Mouse (Mus musculus) layer of hippocampus, adult 11-12 months (tissue): ENCODE results near the gene Lrpap1.
A peak's percentile ranks its signal among the peaks of the same experiment; 100 is the strongest.

Source experiments
- DNase-seq: peaks from one replicate; pipeline ENCODE4 v3.0.0; 2022; ENCODE audit warnings: low spot score

Lrpap1 gene

DNA sequence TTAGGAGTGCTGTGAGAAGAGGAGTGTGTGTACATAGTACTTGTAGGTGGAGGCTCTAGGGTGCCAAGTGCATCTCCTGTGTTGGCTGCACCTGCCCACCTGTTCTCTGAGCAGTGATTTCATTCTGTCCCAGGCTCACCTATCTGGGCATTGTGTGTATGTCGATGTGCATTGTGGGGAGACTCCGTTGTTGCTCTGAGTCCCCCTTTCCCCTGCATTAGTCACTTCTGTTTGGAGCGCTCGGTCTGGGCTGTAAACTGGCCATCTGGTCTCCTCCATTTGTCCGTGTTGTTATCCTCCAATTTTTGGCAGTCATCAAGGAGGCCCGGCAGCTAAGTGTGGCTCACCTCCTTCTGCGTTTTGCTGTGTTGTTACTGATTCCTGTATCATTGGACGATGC lies 14.5 kb upstream of the Lrpap1 start:
- no peak for DNase-seq

DNA sequence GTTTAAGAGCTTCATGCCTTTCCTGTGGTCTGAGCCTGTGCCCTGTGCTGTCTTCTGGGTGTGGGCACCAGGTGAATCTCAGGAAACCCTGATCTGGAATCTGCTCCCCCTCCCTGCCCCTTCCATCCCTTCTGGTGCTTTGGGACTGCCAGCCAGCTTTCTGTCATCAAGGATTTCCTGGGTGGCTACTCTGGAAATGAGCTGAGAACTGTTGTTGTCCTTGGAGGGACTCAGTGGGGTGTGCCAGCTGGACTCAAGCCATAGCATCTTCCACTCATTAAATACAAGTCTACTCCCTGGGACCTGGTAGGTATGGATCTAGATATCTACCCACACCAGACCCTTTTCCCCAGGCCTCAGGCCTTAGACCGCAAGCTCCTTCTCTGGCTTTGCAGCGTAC lies 12.9 kb upstream of the Lrpap1 start:
- no peak for DNase-seq

DNA sequence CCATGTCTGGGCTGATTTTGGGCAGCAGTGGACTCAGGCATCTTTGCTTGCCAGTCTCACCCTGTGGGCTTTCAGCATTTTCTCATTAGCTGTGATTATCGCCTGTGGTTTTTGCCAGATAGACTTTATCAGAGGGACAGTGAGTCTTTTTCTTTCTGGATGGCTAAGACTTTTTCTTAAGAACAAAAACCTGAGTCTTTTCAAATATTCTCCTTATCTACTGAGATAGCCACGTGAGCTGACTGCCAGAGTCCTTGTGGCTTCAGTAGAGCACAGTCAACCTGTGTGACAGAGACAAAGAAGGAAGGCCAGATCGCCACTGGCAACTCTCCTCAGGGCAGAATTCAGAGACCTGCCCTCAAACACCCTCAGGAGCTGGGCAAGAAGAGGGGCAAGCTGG lies 12.1 kb upstream of the Lrpap1 start:
- DNase-seq = no peak

GRCm38 (mm10) chr5:35116002-35116401 lies 10.4 kb upstream of the Lrpap1 start:
- no peak for DNase-seq

GRCm38 (mm10) chr5:35112444-35112843 lies 6.9 kb upstream of the Lrpap1 start:
- DNase-seq = no peak

- DNase-seq = no peak
Measured at GRCm38 (mm10) chr5:35105922-35106298, 344 bp upstream of the Lrpap1 start.

DNA sequence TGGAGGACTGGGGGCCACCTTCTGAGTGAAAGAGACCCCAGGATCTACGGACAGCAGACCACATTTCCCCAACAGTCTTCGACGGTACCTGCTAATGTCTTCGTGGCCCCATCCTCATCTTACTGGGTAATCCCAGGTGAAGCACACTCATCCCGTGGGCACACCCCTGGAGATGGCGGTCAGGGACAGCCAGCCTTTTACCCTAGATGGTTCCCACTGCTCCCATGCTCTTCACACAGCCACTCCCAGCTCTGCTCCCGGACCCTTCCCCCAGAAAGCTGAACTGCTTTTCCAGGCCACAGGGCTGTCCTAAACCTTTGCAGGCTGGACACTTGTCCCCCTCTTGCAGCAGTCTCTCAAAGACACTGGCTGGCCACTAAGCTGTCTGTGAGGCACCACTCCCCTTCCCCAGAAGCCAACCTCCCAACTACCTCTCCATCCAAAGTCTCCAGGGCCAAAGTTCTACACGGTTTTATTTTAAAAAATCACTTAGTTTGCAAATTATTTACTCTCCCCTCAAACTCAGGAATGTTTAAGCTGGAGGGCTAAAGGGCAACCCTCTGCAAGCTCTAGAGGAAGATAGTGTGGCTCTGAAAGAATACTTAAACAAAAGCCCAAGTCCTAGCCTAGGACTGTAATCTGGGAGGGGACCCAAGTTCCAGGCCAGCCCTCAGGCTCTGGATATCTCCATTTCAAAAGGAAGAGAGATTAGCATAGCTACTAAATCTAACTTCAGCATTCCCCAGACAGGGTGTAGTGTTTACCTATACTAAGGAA lies 1.2 kb downstream of the Lrpap1 start:
- no peak for DNase-seq

GRCm38 (mm10) chr5:35103528-35103927 lies 2.0 kb downstream of the Lrpap1 start:
- no peak for DNase-seq

DNA sequence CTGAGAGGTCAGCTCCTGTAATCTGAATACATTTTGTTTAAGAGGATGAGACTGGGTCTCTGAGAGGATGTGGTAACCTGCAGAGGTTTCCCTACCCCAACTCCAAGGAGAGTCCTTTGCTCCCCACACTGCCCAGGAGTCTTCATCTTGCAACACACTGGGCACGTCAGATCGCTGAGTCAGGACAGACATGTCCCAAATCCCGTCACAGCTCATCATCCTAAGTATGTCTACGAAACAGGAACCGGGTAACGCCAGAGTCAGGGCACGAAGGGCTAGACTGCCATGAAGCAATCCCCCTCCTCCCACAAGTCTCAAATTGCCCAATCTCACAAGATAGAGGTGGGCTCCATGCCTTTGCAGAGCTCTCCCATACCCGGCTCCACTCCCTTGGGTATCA lies 2.5 kb downstream of the Lrpap1 start:
- no peak for DNase-seq

DNA sequence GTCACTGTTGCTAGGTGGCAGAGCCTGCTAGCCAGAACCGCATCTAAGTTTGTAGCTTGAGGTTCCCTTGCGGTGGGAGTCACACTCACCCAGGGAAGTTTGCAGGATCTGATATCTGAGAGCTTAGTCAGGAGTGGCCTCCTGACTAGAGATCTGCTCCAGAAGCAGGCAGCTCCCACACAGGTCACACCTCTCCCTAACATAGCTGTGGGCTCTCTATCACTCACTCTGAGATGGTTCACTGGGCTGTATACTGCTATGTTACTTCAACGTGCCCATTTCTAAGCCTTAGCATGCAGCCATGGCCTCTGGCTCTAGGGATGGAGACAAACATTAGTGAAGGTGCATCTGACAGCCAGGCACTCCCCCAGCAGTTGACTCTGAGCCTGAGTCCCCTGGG lies 13.9 kb downstream of the Lrpap1 start:
- DNase-seq = no peak

DNA sequence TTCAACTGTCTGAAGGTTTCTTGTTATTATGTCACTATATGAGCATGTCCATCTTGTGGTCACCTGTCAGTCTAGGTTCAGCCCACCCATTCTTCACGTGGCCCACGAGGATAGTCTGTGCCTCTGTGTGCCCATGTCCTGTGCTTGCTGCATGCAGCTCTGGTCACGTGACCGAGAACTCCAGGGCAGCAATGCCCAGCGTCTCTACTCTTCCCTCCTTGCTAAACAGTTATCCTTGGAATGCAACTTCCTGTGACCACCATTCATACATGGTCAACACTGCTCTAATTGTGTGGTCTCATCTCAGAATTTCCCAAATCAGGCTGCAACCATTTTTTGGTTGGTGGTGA lies 16.0 kb downstream of the Lrpap1 start:
- DNase-seq = no peak

GRCm38 (mm10) chr5:35088785-35089613 lies 16.6 kb downstream of the Lrpap1 start:
- peak; percentile 83 for DNase-seq

GRCm38 (mm10) chr5:35084913-35085312 lies 20.7 kb downstream of the Lrpap1 start:
- DNase-seq = no peak

GRCm38 (mm10) chr5:35079101-35079500 lies 26.5 kb downstream of the Lrpap1 start:
- no peak for DNase-seq

- DNase-seq = no peak
Measured at GRCm38 (mm10) chr5:35076369-35076768, 29.2 kb downstream of the Lrpap1 start.

DNA sequence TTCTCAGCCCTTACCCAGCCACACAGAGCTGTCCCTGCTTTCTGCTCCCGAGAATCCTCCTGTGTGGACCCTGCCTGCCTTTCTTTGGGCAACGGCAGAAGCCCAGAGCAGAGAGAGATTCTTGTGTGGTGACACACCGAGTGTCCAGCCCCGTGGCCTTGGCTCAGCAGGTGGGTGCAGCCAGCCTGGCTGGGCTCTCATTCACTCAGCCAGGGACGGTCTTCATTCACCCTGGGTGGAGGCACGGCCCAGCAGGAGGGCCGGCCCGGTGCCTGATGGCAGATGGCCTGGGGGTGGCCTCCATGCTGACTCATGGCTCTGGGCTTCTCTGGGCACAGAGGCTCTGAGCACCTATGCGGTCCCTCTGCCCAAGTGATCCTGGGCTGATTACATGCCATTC lies 31.6 kb downstream of the Lrpap1 start:
- DNase-seq = no peak

- no peak for DNase-seq
Measured at GRCm38 (mm10) chr5:35073235-35073634, 32.3 kb downstream of the Lrpap1 start.

- DNase-seq = no peak
Measured at GRCm38 (mm10) chr5:35071855-35072254, 33.7 kb downstream of the Lrpap1 start.

DNA sequence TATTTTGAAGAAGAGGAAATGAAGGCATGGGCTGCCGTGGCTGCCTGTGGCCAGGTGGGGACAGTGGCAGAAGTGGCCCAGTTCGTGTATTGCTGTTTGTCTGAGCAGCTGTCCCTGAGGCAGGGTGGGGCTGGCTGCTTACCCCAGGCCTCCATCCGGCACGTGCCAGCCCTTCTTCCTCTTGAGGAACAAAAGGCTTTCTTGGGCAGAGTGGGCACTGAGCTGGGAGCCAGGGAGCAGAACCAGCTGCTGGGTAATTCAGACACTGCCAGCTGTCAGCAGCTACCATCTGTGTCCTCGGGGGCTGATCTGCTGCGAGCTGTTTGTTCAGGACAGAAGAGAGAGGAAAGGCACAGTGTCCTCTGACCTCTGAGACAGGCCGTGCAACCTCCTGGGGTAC lies 34.6 kb downstream of the Lrpap1 start:
- DNase-seq = peak; percentile 63

- DNase-seq = no peak
Measured at GRCm38 (mm10) chr5:35070314-35070713, 35.3 kb downstream of the Lrpap1 start.

DNA sequence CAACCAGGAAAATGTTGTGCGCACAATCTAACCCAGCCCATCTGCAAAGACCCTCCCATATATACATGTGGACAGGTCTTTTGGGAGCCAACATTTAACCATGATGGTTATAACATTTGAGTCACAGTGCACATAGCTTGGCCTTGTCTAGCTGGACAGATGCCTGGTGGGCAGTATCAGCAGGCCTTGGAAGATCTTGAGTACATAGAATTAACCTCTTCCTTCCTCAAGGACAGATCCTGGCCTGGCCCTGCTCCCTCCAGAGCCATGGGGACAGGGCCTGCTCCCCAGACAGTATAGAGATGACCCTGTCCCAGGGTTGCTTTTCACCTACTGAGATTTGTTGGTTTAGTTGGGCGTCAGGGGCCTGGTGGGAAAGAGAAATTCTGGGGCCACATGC lies 35.7 kb downstream of the Lrpap1 start:
- no peak for DNase-seq

GRCm38 (mm10) chr5:35060098-35060497 lies 45.5 kb downstream of the Lrpap1 start:
- DNase-seq = no peak

GRCm38 (mm10) chr5:35058216-35058615 lies 47.4 kb downstream of the Lrpap1 start:
- no peak for DNase-seq

DNA sequence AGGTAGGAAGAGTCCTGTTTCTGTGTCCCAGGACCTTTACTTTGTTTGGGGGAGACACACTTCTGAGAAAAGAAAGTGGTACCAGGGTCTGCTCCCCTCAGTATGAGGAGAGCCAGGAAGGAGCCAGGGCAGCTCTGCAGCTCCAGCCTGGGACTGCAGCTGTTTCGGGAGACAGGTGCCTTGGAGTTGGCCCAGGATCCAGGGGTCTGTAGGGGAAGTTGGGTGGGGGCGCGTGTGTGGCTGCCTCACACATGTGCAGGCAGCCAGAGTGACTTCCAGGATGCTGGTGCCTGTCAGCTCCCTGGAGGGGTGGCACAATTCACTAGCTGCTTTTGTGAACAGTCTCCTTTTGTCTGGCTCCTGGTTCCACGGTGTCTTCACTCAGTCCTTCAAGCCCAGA lies 48.0 kb downstream of the Lrpap1 start:
- no peak for DNase-seq
